Mouse (Mus musculus) neutrophil, adult 5-6 weeks (primary cell): ENCODE results near the gene a. TPM values are rescaled to one million over a fixed set of nuclear protein-coding genes. Genes with fewer than 3 reads are reported as not detected.

ENCODE experiments used
- ATAC-seq: fragments of 151-379, 151-347 bp; 2 replicates; pipeline ENCODE4 v1.8.0; 2017; ENCODE audit warnings: mild to moderate bottlenecking, moderate TSS enrichment; ENCODE audit not compliant: insufficient number of reproducible peaks, poor library complexity, low FRiP score, severe bottlenecking; ENCODE audit errors: extremely low read depth
- total RNA-seq: library from RNA; stranded (forward); fragments of 200-1000 nt; gene quantifications from 2 replicates; pipeline ENCODE4 v1.2.3, GENCODE M21; 2017

a gene
- total RNA-seq, 1 experiment from 2014 or later: not detected

GRCm38 (mm10) chr2:154779648-154780047 lies 11.6 kb upstream of the a start:
- ATAC-seq: no peak

GRCm38 (mm10) chr2:154782361-154782760 lies 8.8 kb upstream of the a start:
- no peak for ATAC-seq

GRCm38 (mm10) chr2:154782856-154783650 lies 8.1 kb upstream of the a start:
- ATAC-seq: no peak

DNA sequence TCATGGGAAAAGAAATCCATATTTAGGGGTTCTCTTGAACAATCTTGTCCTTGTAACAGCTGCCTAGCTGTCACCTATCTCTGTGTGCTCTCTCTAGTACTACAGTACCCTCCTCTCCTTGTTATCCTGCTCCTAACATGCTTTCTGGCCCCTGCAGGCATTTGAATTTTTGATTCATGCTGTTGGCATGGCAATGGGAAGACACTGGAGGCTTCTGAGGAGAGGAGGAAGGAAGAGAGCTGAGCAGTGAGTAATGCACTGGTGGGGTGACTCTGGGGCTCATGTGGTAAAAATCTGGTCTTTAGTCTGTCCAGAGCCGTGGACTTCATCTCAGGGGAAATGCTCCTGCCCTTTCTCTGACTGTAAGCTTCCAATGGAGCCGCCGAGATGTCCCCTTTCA lies 5.9 kb upstream of the a start:
- ATAC-seq: no peak

GRCm38 (mm10) chr2:154786187-154786586 lies 5.0 kb upstream of the a start:
- no peak for ATAC-seq

DNA sequence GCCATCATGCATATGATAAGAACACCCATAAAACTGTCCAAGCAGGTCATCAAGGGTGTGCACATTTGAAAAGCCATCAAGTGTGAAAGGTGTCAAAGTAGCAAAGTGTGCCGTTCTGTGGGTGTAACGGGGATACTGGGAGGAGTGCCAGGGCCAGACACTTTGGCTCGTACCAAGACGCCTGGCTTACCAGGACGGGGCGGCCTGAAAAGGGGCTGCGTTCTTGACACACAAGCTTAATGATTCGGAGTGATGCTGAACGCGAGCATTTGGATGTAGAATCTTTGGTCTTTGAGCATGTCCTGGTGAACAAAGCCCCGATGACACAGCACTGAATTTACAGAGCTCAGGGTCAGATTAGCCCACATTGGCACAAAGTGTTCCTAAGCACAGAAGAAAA lies 4.4 kb upstream of the a start:
- no peak for ATAC-seq

- no peak for ATAC-seq
Observed at GRCm38 (mm10) chr2:154789381-154789780, 1.8 kb upstream of the a start.

DNA sequence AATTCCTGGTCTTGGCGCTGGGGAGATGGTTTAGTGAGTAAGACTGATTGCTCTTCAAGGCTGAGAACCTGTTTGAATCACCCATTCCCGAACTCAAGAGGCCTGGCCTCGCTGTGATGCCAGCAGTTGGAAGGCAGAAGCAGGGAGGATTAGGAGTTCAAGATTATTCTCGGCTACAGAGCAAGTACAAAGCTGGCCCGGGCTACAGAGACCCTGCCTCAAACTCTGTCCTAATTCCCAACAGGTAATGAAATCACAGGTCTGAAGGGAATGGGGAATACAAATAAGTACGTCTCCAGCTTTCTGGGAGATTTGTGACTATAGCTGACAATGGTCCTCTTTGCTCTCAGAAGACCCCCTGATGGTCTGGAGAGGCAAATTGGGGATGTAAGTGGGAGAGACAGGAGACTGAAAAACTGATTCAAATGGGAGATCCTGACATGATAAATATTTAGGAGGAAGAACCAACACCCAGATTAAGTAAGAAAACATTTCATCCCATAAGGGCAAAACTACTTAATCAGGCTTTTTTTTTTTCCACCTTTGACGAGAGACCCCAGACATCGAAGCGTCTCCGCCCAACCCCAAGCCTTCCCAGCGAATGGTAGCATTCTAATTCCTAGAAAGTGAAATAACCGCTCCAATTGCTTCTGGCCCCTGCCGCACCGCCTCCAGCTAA lies 1.1 kb upstream of the a start:
- ATAC-seq: no peak

GRCm38 (mm10) chr2:154791661-154792642 lies 750 bp downstream of the a start:
- ATAC-seq: no peak

DNA sequence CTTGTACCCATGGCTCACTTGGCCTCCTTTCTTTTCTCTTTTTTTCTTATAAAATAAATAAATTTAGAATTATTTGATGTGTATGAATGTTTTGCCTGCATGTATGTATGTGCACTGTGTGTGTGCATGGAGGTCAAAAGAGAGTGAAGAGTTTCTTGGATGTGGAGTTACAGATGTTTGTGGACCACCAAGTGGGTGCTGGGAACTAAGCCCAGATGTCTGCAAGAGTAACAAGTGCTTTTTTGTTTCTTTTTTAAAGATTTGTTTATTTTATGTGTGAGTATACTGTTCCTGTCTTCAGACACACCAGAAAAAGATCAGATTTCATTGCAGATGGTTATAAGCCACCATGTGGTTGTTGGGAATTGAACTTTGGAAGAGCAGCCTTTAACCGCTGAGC lies 12.2 kb downstream of the a start:
- ATAC-seq: no peak

DNA sequence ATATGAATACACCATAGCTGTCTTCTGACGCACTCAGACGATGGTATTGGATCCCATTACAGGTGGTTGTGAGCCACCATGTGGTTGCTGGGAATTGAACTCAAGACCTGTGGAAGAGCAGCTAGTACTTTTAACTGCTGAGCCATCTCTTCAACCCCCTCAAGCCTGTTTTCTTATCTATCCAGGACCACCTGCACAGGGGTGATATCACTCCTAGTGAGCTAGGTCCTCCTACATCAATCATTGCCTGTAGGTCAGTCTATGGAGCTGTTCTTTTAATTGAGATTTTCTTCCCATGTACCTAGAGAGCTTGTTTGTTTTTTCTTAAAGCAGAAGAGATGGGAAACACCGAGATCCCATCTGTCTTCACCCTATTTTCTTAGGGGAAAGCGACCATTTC lies 12.6 kb downstream of the a start:
- ATAC-seq: no peak

DNA sequence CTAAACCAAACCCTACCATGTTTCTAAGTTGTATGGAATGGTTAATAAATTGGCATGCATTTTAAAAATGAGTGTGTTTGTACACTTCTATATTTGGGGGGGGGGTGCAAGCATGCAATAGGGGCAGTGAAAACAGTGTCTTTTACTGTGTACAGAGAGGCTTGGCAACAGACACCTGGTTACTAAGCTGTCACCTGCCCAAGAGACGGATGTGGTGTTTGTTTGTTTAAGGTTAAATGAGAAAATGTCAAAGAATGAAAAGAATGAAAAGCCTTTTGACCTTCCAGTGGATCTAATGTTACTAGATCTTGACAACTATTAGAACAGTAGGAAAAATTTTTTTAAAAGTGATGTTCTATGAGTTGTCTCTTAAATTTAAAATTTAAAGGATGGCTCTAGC lies 16.5 kb downstream of the a start:
- no peak for ATAC-seq

DNA sequence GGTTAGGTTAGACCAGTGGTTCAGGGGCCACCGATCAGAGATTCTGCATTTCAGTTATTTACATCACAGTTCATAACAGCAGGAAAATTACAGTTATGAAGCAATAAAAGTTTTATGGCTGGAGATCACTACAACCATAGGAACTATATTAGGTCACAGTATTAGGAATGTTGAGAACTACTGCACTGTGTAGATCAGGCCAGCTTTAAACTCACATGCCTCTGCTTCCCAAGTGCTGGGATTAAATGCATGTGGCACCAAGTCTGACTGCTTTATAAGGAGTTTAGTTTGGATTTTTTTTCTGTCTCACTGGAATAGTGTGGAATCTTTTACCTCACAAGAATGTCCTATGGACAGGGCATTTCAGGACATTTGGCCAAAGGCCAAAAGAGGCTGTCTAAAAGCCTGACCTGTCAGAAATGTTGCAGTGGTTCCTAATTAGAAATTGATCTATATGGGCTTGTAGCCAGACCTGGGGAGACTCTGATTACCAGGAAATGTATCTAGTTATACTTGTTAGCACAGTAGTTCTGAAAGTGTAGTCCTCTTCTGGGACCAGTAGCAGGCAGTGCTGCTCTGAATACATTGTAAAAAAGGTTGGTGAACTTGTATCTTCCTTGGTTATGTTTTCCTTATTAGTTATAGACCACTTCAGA lies 18.0 kb downstream of the a start:
- ATAC-seq: no peak

DNA sequence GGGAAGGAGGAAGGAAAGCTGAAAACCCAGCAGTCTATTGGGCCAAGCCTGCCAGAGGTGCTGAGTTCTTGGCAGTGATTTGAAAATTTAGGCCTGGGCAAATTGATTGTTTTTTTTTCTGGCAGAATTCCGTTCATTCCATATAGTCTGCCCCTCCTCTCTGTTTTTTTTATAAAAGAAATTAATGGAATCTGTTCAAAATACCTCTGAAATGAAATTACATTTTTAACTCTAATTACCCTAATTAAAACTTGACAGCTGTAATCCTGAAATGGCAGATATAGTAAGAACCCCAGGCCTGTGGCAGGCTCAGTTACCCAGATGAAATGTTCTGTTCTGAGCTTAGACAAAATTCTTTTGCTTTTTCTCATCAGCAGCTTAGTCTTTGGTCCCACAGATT lies 19.6 kb downstream of the a start:
- no peak for ATAC-seq

DNA sequence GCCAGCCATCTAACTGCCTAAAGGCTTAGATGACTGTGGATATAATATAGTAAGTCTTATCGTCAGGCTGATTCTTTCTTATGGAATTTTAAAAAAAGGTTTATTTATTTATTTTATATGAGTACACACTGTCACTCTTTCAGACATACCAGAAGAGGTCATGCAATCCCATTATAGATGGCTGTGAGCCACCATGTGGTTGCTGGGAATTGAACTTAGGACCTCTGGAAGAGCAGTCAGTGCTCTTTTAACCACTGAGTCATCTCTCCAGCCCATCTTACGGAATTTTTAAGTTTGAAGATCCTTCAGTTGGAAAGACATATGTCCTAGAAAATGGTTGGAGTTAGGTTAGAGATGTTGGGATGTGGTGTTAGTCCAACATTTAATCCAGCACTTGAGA lies 22.2 kb downstream of the a start:
- no peak for ATAC-seq

GRCm38 (mm10) chr2:154817089-154817488 lies 25.9 kb downstream of the a start:
- ATAC-seq: no peak

- 0 out of 2 replicates have a peak, but pooled peaks have one; percentile 19 for ATAC-seq
Observed at GRCm38 (mm10) chr2:154817788-154818187, 26.6 kb downstream of the a start.

- no peak for ATAC-seq
Observed at GRCm38 (mm10) chr2:154818599-154818998, 27.4 kb downstream of the a start.

GRCm38 (mm10) chr2:154820346-154820745 lies 29.1 kb downstream of the a start:
- no peak for ATAC-seq
